Mouse (Mus musculus) spleen, adult 18-20 months (tissue): Measurements from ENCODE around the gene Rabep1.

Experiments
- DNase-seq, 2 experiments: peaks; one replicate each; pipeline ENCODE4 v3.0.0; 2022; ENCODE audit warnings: mixed read lengths in 2 of 2

Gene Rabep1

DNA sequence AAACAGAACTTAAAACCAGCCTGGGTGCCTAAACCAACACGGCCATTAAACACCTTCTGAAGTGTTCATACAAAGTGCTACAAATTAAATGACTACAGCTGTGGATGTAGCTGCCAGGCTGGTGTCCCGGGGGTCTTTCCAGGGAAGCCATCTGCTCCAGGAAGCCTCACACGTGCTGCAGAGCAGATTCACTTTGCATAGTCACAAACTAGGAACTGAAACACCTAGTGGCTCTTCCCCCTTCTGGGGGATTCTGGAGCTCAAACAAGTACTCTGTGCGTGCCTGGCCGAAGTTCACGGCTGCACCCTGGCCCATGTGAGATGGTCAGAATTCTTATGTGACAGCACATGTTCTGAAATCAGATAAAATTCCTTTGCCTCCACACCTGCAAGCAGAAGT is 135.7 kb downstream of the Rabep1 start:
- no peak for DNase-seq

DNA sequence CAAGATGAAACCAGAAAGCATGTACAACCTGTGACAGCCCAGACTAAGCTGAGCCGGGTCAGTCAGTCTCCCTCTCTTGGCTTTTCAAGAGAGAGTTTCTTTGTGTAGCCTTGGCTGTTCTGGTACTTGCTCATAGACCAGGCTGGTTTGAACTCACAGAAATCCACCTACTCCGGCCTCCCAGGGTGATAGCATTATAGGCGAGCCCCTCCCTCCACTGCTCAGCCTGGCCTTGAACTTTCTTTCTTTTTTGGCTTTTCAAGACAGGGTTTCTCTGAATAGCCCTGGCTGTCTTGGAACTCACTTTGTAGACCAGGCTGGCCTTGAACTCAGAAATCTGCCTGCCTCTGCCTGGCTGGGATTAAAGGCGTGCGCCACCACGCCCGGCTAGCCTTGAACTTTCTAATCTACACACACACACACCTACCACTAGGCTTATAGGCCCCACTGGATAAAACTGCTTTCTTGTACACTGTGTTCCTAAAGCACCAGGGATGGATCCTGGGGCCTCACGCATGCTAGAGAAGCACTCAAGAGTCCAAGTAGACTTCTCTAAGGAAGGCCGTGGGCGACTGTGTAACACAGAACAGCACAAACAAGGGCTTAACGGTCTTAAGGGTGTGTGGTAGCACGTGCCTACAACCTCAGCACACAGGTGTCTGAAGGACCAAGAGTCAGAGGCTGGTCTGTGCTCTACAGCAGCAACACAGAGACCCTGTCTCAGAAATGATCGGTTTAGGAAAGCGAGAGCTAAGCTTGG is 136.4 kb downstream of the Rabep1 start:
- DNase-seq: no peak

DNA sequence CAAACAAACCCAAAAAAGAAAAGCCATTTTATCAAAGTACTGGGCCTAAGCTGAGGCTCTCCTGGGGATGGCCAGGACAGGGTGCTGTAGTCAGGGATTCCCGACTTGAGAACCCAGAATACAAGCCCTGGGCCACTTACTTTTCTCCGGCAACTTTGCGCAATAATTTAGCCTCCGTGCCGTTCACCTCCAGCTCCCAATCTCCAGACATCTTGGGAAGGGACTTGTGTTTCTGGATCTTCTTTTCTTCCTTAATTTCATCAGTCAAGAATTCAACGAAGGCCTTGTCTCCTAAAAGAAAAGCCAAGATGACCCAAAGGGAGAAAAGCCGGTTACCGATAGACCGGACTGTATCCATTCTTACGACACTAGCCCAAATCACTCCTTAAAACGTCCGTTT is 137.5 kb downstream of the Rabep1 start:
- DNase-seq: no peak

DNA sequence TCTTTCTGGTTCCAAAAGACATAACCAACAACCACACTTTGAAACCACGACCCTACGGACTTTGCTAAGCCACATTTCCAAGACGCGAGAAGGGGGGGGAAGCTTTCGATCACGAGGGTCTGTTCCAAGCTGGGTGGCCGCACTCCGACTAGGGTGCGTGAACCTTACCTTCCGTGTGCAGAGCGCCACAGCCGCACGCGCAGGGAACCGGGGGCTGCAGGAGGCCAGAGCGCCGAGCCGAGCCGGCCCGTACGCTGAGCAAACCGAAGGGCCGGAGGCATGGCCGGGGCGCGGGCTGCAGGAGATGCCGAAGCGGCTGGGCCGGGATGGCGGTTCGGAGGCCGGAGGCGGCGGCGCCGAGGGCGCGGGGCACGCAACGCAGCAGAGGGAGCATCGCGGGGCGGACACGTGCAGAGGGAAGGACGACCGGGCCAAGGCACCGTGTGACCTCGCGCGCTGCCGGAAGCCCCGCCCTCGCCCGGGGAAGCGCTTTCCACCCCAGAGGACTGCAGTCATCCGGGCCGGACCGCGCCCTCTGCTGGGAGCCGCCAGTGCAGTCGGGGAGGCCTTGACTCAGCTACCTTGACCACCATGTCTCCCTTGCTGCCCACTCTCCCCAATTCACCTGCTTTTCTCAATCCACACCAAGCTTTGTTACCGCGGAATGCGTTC is 138.1 kb downstream of the Rabep1 start, which contains the start of gene C1qbp:
Gene C1qbp (minus strand): TSS at position 470 of the 672 bp plus-strand sequence.
- peak; percentile 86 to 96 for DNase-seq
